Mouse (Mus musculus): ENCODE measurements at regions not wholly inside any gene's neighbourhood (a gene's known extent, or its start where the extent isn't known, plus 50 kb on each side); places are given as distances from the start of the nearest gene placed in this dataset.
A peak's percentile ranks its signal among the peaks of the same experiment; 100 is the strongest.

DNA sequence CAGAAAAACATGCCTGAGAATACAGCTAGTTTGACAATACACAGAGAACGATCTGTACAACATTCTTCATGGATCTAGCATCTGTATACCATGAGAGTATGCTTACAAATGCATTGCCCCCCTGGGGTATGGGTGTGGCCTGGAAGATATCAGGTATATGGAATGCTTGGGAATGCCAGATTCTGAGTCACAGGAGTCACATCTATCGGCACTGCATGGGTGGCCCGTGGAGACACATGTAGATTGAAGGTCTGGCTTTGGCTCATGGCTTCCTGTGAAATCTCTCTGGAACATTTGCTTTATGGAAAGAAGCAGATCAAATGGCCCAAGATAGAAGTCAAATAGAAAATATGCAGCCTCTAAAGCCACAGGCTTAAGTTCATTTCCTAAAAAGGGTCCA, 59.6 kb downstream of the Kcne4 start:
- Histone ChIP-seq H3K9ac (no peak overlapping the region), H3K27me3 (no peaks in the 10 kb centered on the region), H3K9me3 (no peaks in the 10 kb centered on the region), H3K36me3 (no peaks in the 10 kb centered on the region), H3K4me3 (no peak overlapping the region), H3K27ac (no peak overlapping the region), H3K4me2 (no peak overlapping the region), H3K4me1 (no peaks in the 10 kb centered on the region)
- no peak for ATAC-seq (ENCODE audit: insufficient number of reproducible peaks, insufficient read depth, low FRiP score, low TSS enrichment, low read depth)
- WGBS, result 54% methylated on average over 3 of the region's 3 CpGs

DNA sequence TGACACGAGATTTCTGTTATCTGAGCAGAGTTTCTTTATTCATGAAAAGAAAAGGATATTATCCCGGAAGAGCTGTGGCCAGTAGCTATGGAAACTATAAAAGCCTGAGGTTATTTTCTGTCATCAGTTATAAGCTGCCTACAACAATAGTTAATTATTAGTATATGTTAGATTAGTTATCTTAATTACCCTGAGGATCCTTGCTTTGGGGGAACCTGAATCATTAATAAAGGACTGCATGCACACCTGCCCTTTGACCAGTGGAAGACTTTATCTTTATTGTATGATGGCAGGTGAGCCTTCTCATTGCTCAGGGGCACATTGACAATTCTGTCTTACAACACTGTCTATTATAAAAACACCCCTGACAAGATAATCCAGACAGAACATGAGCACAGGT, 62.7 kb downstream of the Kcne4 start:
- Histone ChIP-seq H3K9ac (no peak overlapping the region), H3K27me3 (no peaks in the 10 kb centered on the region), H3K27ac (no peak overlapping the region), H3K4me3 (no peak overlapping the region), H3K36me3 (no peaks in the 10 kb centered on the region), H3K4me2 (no peak overlapping the region), H3K9me3 (no peaks in the 10 kb centered on the region), H3K4me1 (no peaks in the 10 kb centered on the region)
- WGBS, result 63% methylated on average over 2 of the region's 2 CpGs
- ATAC-seq (ENCODE audit: insufficient number of reproducible peaks, insufficient read depth, low FRiP score, low TSS enrichment, low read depth), result no peak

DNA sequence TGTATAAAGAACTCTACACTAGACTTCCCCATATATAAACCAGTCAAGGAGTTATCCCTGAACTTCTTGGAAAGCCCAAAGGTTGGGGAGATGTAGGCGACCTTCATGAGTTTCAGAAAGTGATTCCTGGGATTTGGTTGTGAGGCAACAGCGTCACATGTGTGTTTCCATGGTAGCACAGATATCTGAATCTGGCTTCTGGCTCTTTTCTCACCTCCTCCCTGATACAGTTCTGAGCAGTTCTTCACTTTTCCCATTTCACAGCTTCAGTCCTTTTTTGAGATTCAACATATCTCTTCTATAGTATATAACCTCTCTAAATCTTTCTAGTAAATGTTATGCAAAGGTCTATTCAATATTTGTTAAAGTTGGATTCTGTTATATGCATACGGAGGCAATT, 65.9 kb downstream of the Kcne4 start:
- H3K4me2 ChIP-seq, result no peak overlapping the region
- H3K36me3 ChIP-seq, result no peaks in the 10 kb centered on the region
- WGBS, result 84% methylated on average over 3 of the region's 3 CpGs
- no peak overlapping the region for H3K9ac ChIP-seq
- H3K9me3 ChIP-seq, result no peaks in the 10 kb centered on the region
- ATAC-seq (ENCODE audit: insufficient number of reproducible peaks, insufficient read depth, low FRiP score, low TSS enrichment, low read depth), result no peak
- no peaks in the 10 kb centered on the region for H3K4me1 ChIP-seq
- no peak overlapping the region for H3K4me3 ChIP-seq
- no peaks in the 10 kb centered on the region for H3K27me3 ChIP-seq
- no peak overlapping the region for H3K27ac ChIP-seq

DNA sequence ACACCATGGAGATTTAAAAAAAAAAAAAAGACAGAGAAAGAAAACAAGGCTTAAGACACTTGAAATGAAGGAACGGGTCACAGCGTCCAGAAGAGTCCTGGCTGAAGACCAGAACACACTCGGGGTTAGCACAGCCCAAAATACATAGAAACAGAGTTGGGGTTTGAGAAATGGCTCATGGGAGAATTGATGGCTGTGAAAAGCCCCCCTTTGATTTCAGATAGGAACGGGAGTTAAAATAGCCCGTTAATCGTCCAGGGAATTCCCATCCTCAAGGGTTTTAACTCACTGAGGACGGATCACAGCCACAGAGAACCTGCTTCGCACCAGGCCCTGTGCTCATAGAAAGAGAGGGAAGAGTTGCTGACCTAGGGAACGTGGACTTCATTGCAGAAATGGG, 72.7 kb downstream of the Kcne4 start:
- no peak overlapping the region for H3K4me3 ChIP-seq
- no peak overlapping the region for H3K9ac ChIP-seq
- H3K27me3 ChIP-seq, result no peaks in the 10 kb centered on the region
- WGBS, result 85% methylated on average over 9 of the region's 9 CpGs
- H3K9me3 ChIP-seq, result no peaks in the 10 kb centered on the region
- H3K27ac ChIP-seq, result no peak overlapping the region
- H3K4me2 ChIP-seq, result no peak overlapping the region
- no peaks in the 10 kb centered on the region for H3K36me3 ChIP-seq
- no peaks in the 10 kb centered on the region for H3K4me1 ChIP-seq
- ATAC-seq (ENCODE audit: insufficient number of reproducible peaks, insufficient read depth, low FRiP score, low TSS enrichment, low read depth), result no peak

GRCm38 (mm10) chr1:78891344-78891743, 74.8 kb downstream of the Kcne4 start:
- Histone ChIP-seq H3K4me2 (no peak overlapping the region), H3K36me3 (no peaks in the 10 kb centered on the region), H3K9ac (no peak overlapping the region), H3K4me1 (no peaks in the 10 kb centered on the region), H3K27me3 (no peaks in the 10 kb centered on the region), H3K4me3 (no peak overlapping the region), H3K27ac (no peak overlapping the region), H3K9me3 (no peaks in the 10 kb centered on the region)
- ATAC-seq (ENCODE audit: insufficient number of reproducible peaks, insufficient read depth, low FRiP score, low TSS enrichment, low read depth), result no peak
- 93% methylated on average over 3 of the region's 3 CpGs for WGBS

GRCm38 (mm10) chr1:78894301-78894700, 77.7 kb downstream of the Kcne4 start:
- Histone ChIP-seq H3K4me2 (no peak overlapping the region), H3K4me1 (no peaks in the 10 kb centered on the region), H3K27me3 (no peaks in the 10 kb centered on the region), H3K9me3 (no peaks in the 10 kb centered on the region), H3K27ac (no peak overlapping the region), H3K36me3 (no peaks in the 10 kb centered on the region), H3K4me3 (no peak overlapping the region), H3K9ac (no peak overlapping the region)
- no peak for ATAC-seq (ENCODE audit: insufficient number of reproducible peaks, insufficient read depth, low FRiP score, low TSS enrichment, low read depth)
- WGBS, result 84% methylated on average over 4 of the region's 4 CpGs

DNA sequence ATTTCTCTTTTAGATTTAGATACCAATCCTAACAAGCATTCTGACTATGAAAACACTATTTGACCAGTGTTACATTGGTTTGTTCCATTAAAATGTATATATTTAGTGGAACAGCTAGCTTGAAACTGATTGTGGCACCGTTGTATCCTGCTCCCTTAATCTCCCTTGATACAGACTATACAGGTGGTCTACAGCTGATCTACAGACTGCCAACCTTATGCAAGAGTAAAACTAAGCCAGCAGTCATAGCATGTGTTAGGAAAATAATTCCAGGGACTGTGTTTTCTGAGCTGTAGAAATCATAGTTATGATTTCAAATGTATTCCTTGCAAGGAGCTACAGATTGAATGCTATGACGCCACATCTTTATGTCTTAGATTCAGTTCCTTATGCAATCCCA, 78.6 kb downstream of the Kcne4 start:
- Histone ChIP-seq H3K4me3 (no peak overlapping the region), H3K27me3 (no peaks in the 10 kb centered on the region), H3K27ac (no peak overlapping the region)

DNA sequence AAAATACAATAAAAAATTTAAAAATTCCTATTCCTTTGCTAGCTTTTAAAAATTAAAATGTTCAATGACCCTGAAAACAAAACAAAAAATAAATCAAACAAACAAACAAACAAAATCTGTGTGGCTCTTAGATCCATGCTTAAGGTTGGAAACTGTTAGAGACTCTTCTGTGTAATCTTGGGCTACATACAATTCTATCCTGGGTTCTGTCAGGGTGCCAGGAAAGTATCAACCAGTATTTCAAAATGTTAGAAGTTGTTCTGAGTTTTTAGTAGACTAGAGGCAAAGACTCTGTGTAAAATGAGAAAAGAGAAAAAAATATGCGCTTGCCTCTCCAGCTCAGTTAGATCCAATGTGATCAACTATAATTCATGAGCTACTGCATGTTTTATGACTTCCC, 91.0 kb downstream of the Kcne4 start:
- H3K4me1 ChIP-seq, result peaks cover 6% of the 10 kb centered on the region; the same call in 1 of the 2 replicates
- H3K4me3 ChIP-seq, result no peak overlapping the region
- H3K9ac ChIP-seq, result no peak overlapping the region
- no peaks in the 10 kb centered on the region for H3K36me3 ChIP-seq
- ATAC-seq (ENCODE audit: insufficient number of reproducible peaks, insufficient read depth, low FRiP score, low TSS enrichment, low read depth), result no peak
- H3K27me3 ChIP-seq, result no peaks in the 10 kb centered on the region
- no peak overlapping the region for H3K4me2 ChIP-seq
- WGBS, result 69% methylated on average over 1 of the region's 1 CpGs
- H3K27ac ChIP-seq, result peak overlapping the region; percentile 51
- H3K9me3 ChIP-seq, result no peaks in the 10 kb centered on the region

More for the DNA sequence above, 78.6 kb downstream of the Kcne4 start:
- Histone ChIP-seq H3K9me3 (no peaks in the 10 kb centered on the region), H3K4me2 (no peak overlapping the region), H3K9ac (no peak overlapping the region), H3K36me3 (no peaks in the 10 kb centered on the region), H3K4me1 (no peaks in the 10 kb centered on the region)
- 89% methylated on average over 2 of the region's 2 CpGs for WGBS
- ATAC-seq (ENCODE audit: insufficient number of reproducible peaks, insufficient read depth, low FRiP score, low TSS enrichment, low read depth), result no peak

GRCm38 (mm10) chr1:78907991-78908390, 91.4 kb downstream of the Kcne4 start:
- Histone ChIP-seq H3K9me3 (no peaks in the 10 kb centered on the region), H3K9ac (no peak overlapping the region), H3K27ac (peak overlapping the region; percentile 51), H3K4me1 (peaks cover 6% of the 10 kb centered on the region; the same call in 1 of the 2 replicates), H3K27me3 (no peaks in the 10 kb centered on the region), H3K4me2 (no peak overlapping the region), H3K36me3 (no peaks in the 10 kb centered on the region), H3K4me3 (no peak overlapping the region)
- peak; percentile 69; the same call in 1 of the 2 replicates for ATAC-seq (ENCODE audit: insufficient number of reproducible peaks, insufficient read depth, low FRiP score, low TSS enrichment, low read depth)
- WGBS, result 28% methylated on average over 5 of the region's 5 CpGs

GRCm38 (mm10) chr1:78913791-78914190, 97.2 kb downstream of the Kcne4 start:
- ATAC-seq (ENCODE audit: insufficient number of reproducible peaks, insufficient read depth, low FRiP score, low TSS enrichment, low read depth), result no peak
- H3K36me3 ChIP-seq, result no peaks in the 10 kb centered on the region
- H3K27me3 ChIP-seq, result no peaks in the 10 kb centered on the region
- no peak overlapping the region for H3K4me3 ChIP-seq
- H3K9ac ChIP-seq, result no peak overlapping the region
- H3K4me1 ChIP-seq, result no peaks in the 10 kb centered on the region
- no peaks in the 10 kb centered on the region for H3K9me3 ChIP-seq
- WGBS, result 26% methylated on average over 2 of the region's 2 CpGs
- H3K4me2 ChIP-seq, result no peak overlapping the region
- no peak overlapping the region for H3K27ac ChIP-seq

DNA sequence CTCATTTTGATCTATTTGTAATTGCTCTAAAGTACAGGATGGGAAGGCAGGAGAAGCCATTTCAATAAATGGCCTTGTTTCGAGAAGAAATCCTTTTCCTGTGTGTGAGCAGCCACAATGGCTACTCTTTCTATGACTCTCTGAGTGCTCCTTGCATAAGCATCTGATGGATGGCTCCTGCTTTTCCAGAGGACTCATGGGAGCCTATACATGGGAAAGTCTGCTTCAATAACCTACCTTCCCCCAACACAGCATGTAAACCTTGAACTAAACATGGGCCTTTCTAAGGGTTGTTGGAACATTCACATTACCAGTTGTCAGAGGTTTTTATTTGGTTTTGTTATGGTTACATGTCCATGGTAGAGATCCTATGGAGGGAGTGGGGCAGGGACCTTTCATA, 103.3 kb downstream of the Kcne4 start:
- Histone ChIP-seq H3K27me3 (no peaks in the 10 kb centered on the region), H3K9ac (no peak overlapping the region), H3K9me3 (no peaks in the 10 kb centered on the region), H3K4me1 (no peaks in the 10 kb centered on the region), H3K36me3 (no peaks in the 10 kb centered on the region), H3K4me2 (no peak overlapping the region), H3K4me3 (no peak overlapping the region), H3K27ac (no peak overlapping the region)
- no peak for ATAC-seq (ENCODE audit: insufficient number of reproducible peaks, insufficient read depth, low FRiP score, low TSS enrichment, low read depth)
- 41% methylated on average over 1 of the region's 1 CpGs for WGBS

- no peak overlapping the region for H3K9ac ChIP-seq
- H3K4me3 ChIP-seq, result no peak overlapping the region
- H3K36me3 ChIP-seq, result no peaks in the 10 kb centered on the region
- ATAC-seq (ENCODE audit: insufficient number of reproducible peaks, insufficient read depth, low FRiP score, low TSS enrichment, low read depth), result no peak
- H3K9me3 ChIP-seq, result no peaks in the 10 kb centered on the region
- H3K27me3 ChIP-seq, result no peaks in the 10 kb centered on the region
- H3K4me1 ChIP-seq, result no peaks in the 10 kb centered on the region
- H3K27ac ChIP-seq, result no peak overlapping the region
- H3K4me2 ChIP-seq, result no peak overlapping the region
- WGBS, result 82% methylated on average over 1 of the region's 1 CpGs
Observed at GRCm38 (mm10) chr1:78929975-78930374, 113.4 kb downstream of the Kcne4 start.

- H3K4me2 ChIP-seq, result no peak overlapping the region
- 0 out of 2 replicates have a peak, but pooled peaks have one; percentile 15 for ATAC-seq (ENCODE audit: insufficient number of reproducible peaks, insufficient read depth, low FRiP score, low TSS enrichment, low read depth)
- no peak overlapping the region for H3K27ac ChIP-seq
- H3K4me1 ChIP-seq, result peaks cover 5% of the 10 kb centered on the region
- no peaks in the 10 kb centered on the region for H3K9me3 ChIP-seq
- H3K9ac ChIP-seq, result no peak overlapping the region
- H3K4me3 ChIP-seq, result no peak overlapping the region
- H3K27me3 ChIP-seq, result no peaks in the 10 kb centered on the region
- no peaks in the 10 kb centered on the region for H3K36me3 ChIP-seq
Observed at GRCm38 (mm10) chr1:78939871-78940270, 123.3 kb downstream of the Kcne4 start.
